Mouse (Mus musculus): ENCODE results near the gene Ccdc186. TPM values are rescaled to one million over a fixed set of nuclear protein-coding genes. Genes with fewer than 3 reads are reported as not detected.

Gene Ccdc186
- total and polyA plus RNA-seq, 3 experiments = 2.2 to 7.5 (median 3.4) TPM

DNA sequence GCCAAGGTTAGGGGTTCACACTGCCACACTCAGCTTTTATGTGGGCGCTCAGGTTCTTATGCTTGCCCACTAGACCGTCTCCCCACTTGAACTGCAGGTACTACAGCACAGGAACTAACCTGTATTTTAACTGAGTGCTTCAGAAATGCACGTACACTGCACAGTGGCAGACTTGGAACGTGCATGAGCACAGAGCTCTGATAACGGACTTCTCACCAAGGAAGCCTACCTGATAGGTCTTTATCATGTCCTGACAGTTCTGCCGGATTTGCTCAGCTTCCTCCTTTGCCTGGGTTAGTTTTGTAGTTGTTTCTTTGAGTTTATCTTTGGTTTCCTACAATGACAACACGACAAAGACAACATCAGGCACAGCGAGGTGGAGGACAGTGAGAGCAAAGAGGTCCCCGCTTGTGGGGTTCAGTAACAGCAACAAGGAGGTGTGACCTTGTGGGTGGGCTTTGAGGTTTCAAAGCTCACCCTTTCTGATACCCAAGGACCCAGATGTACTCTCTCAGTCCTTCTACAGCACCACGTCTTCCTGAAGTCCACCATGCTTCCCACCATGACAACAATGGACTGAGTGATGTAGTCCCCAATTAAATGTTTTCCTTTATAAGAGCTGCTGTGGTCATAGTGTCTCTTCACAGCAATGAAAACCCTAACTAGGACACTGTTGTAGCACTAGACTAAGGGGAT is 20.2 kb downstream of the Ccdc186 start:
- Histone ChIP-seq H3K9me3 (replicated peaks; ENCODE audit: low read length) (no peaks in the 10 kb centered on the region), H3K36me3 (replicated peaks in 1 of 2; ENCODE audit: control insufficient read depth in 1 of 2, insufficient read depth in 1 of 2, low read length in 1 of 2) (peaks cover 60 to 82% of the 10 kb centered on the region in 2 experiments), H3K4me1 (ENCODE audit: control insufficient read depth in 1 of 2, insufficient read depth in 2 of 2) (peaks cover 0 to 24% of the 10 kb centered on the region in 2 experiments; a peak in 2 of 4 replicates), H3K9ac (ENCODE audit: insufficient read depth, low read depth) (no peak overlapping the region), H3K27me3 (replicated peaks) (no peaks in the 10 kb centered on the region), H3K4me3 (replicated peaks in 1 of 3; ENCODE audit: low read depth in 2 of 3, low read length in 2 of 3, poor library complexity in 1 of 3) (no peak overlapping the region), H3K79me2 (replicated peaks; ENCODE audit: control insufficient read depth, extremely low read depth, insufficient read depth, poor library complexity, severe bottlenecking) (no peaks in the 10 kb centered on the region), H3K4me2 (ENCODE audit: insufficient read depth, low read depth, poor library complexity, severe bottlenecking) (no peak overlapping the region), H3K27ac (ENCODE audit: insufficient read depth, low read depth) (no peak overlapping the region)
- DNase-seq (ENCODE audit: extremely low read depth) = no peak
- TF ChIP-seq JUN (IDR thresholded peaks at IDR 0.05; ENCODE audit: insufficient read depth, low read depth, low read length) = no peak
- TF ChIP-seq ZMIZ1 (IDR thresholded peaks at IDR 0.05; ENCODE audit: low read depth, low read length) = no peak
- no peak for TF ChIP-seq RCOR1 (conservative IDR thresholded peaks at IDR 0.05; ENCODE audit: low read depth, low read length)
- TF ChIP-seq NRF1 (IDR thresholded peaks at IDR 0.05; ENCODE audit: low read depth, low read length) = no peak
- TF ChIP-seq MAZ (IDR thresholded peaks at IDR 0.05; ENCODE audit: low read depth, low read length) = no peak
- no peak for TF ChIP-seq ZC3H11A (IDR thresholded peaks at IDR 0.05; ENCODE audit: low read depth, low read length)
- TF ChIP-seq ETS1 (conservative IDR thresholded peaks at IDR 0.05; ENCODE audit: low read depth, low read length) = no peak
- dilution Hi-C loops (cut with MboI; ENCODE audit: extremely low pct_ligation_motif_present, extremely low pct_unique_long_range_greater_than_20kb, low sequenced_read_pairs) = no loop called here
- in situ Hi-C loops (cut with MboI; ENCODE audit: low pct_ligation_motif_present, low pct_unique_long_range_greater_than_20kb, low sequenced_read_pairs) = no loop called here

DNA sequence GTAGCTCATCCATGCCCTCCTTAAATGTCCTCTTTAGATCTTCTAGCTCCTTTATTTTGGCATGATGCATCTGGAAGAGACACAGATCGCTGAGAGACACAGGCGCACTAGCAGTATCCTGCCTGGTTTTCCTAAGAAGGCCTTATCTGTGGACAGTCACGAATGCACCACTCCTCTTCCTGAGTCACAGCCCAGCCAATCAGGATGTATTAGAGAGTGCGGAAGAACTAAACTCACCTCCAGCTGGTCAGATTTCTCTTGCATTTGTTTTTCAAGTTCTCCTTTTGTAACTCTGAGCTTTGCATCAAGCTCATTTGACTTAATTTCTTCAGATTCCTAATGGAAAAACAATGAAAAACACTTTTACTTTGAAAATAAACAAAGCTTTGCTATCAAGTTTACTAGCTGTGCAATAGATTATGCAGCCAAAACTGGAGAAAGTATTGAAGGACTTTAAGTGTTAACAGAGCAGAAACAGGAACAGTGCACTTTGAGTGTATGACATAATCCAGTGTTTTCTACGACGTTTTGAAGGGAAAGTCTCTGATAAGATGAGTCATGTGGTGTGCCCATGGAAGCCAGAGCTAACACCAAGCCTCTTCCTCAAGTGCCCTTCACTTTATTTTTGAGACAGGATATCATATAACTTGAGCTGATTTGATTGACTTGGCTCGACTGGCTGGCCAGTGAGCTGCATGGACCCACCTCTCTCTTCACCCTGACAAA is 20.9 kb downstream of the Ccdc186 start:
- H3K9ac ChIP-seq (ENCODE audit: insufficient read depth, low read depth) = no peak overlapping the region
- H3K27ac ChIP-seq (ENCODE audit: insufficient read depth, low read depth) = no peak overlapping the region
- no peaks in the 10 kb centered on the region for H3K79me2 ChIP-seq (replicated peaks; ENCODE audit: control insufficient read depth, extremely low read depth, insufficient read depth, poor library complexity, severe bottlenecking)
- no peak for DNase-seq (ENCODE audit: extremely low read depth)
- dilution Hi-C loops (cut with MboI; ENCODE audit: extremely low pct_ligation_motif_present, extremely low pct_unique_long_range_greater_than_20kb, low sequenced_read_pairs) (no loop called here), in situ Hi-C loops (cut with MboI; ENCODE audit: low pct_ligation_motif_present, low pct_unique_long_range_greater_than_20kb, low sequenced_read_pairs) (no loop called here)
- peaks cover 62 to 86% of the 10 kb centered on the region in 2 experiments for H3K36me3 ChIP-seq (replicated peaks in 1 of 2; ENCODE audit: control insufficient read depth in 1 of 2, insufficient read depth in 1 of 2, low read length in 1 of 2)
- no peak overlapping the region for H3K4me2 ChIP-seq (ENCODE audit: insufficient read depth, low read depth, poor library complexity, severe bottlenecking)
- H3K4me3 ChIP-seq (replicated peaks in 1 of 3; ENCODE audit: low read depth in 2 of 3, low read length in 2 of 3, poor library complexity in 1 of 3) = no peak overlapping the region
- peaks cover 0 to 24% of the 10 kb centered on the region in 2 experiments; a peak in 2 of 4 replicates for H3K4me1 ChIP-seq (ENCODE audit: control insufficient read depth in 1 of 2, insufficient read depth in 2 of 2)
- no peak for TF ChIP-seq SIN3A (IDR thresholded peaks at IDR 0.05; ENCODE audit: low read length)
- TF ChIP-seq RCOR1 (conservative IDR thresholded peaks at IDR 0.05; ENCODE audit: low read depth, low read length) = no peak
- TF ChIP-seq USF2 (conservative IDR thresholded peaks at IDR 0.05; ENCODE audit: low read depth, low read length) = no peak
- TF ChIP-seq CHD2 (IDR thresholded peaks at IDR 0.05; ENCODE audit: low read length) = no peak
- TF ChIP-seq POLR2AphosphoS2 (IDR thresholded peaks at IDR 0.05; ENCODE audit: low read depth, low read length) = no peak
- no peak for TF ChIP-seq BHLHE40 (IDR thresholded peaks at IDR 0.05; ENCODE audit: low read depth, low read length)
- no peak for TF ChIP-seq ZMIZ1 (IDR thresholded peaks at IDR 0.05; ENCODE audit: low read depth, low read length)
- no peak for TF ChIP-seq JUND (conservative IDR thresholded peaks at IDR 0.05; ENCODE audit: low read depth, low read length)
- no peak for TF ChIP-seq MXI1 (IDR thresholded peaks at IDR 0.05; ENCODE audit: low read depth, low read length)
- TF ChIP-seq ZNF384 (IDR thresholded peaks at IDR 0.05; ENCODE audit: low read depth, low read length) = no peak
- no peak for TF ChIP-seq JUN (IDR thresholded peaks at IDR 0.05; ENCODE audit: insufficient read depth, low read depth, low read length)
- TF ChIP-seq NRF1 (IDR thresholded peaks at IDR 0.05; ENCODE audit: low read depth, low read length) = no peak
- TF ChIP-seq KAT2A (IDR thresholded peaks at IDR 0.05; ENCODE audit: insufficient replicate concordance, low read length) = no peak
- TF ChIP-seq MEF2A (IDR thresholded peaks at IDR 0.05; ENCODE audit: borderline replicate concordance, low read depth, low read length) = no peak
- no peak for TF ChIP-seq ELF1 (IDR thresholded peaks at IDR 0.05; ENCODE audit: low read depth, low read length)
- no peak for TF ChIP-seq TCF12 (IDR thresholded peaks at IDR 0.05; ENCODE audit: low read depth, low read length)
- no peak for TF ChIP-seq MAFK (IDR thresholded peaks at IDR 0.05; ENCODE audit: insufficient replicate concordance, low read length)
- H3K9me3 ChIP-seq (replicated peaks; ENCODE audit: low read length) = no peaks in the 10 kb centered on the region
- no peaks in the 10 kb centered on the region for H3K27me3 ChIP-seq (replicated peaks)

All from CH12.LX (cell line).